Mouse (Mus musculus) MN1 (cell line): ENCODE measurements at regions not wholly inside any gene's neighbourhood (a gene's known extent, or its start where the extent isn't known, plus 50 kb on each side); places are given as distances from the start of the nearest gene placed in this dataset.
A peak's percentile ranks its signal among the peaks of the same experiment; 100 is the strongest.

Experiments used
- DNase-seq: peaks from one replicate; pipeline ENCODE4 v3.0.0-alpha.2; 2016; ENCODE audit warnings: low spot score

- DNase-seq, result no peak
Observed at GRCm38 (mm10) chr14:25011926-25012325, 447.1 kb upstream of the Zmiz1 start.

GRCm38 (mm10) chr14:25015288-25016238 lies 443.4 kb upstream of the Zmiz1 start:
- DNase-seq, result peak; percentile 84

GRCm38 (mm10) chr14:25017860-25018259 lies 441.1 kb upstream of the Zmiz1 start:
- DNase-seq, result no peak

GRCm38 (mm10) chr14:25019306-25019905 lies 439.6 kb upstream of the Zmiz1 start:
- DNase-seq, result no peak

- DNase-seq, result peak; percentile 51
Observed at GRCm38 (mm10) chr14:25022523-25023269, 436.3 kb upstream of the Zmiz1 start.

- DNase-seq, result no peak
Observed at GRCm38 (mm10) chr14:25023270-25023800, 435.6 kb upstream of the Zmiz1 start.

GRCm38 (mm10) chr14:25025074-25025473 lies 433.9 kb upstream of the Zmiz1 start:
- DNase-seq, result no peak

- DNase-seq, result no peak
Observed at GRCm38 (mm10) chr14:25027076-25027475, 431.9 kb upstream of the Zmiz1 start.

- no peak for DNase-seq
Observed at GRCm38 (mm10) chr14:25027842-25028241, 431.1 kb upstream of the Zmiz1 start.

- DNase-seq, result no peak
Observed at GRCm38 (mm10) chr14:25030881-25031280, 428.1 kb upstream of the Zmiz1 start.

- no peak for DNase-seq
Observed at GRCm38 (mm10) chr14:25031756-25032680, 427.0 kb upstream of the Zmiz1 start.

GRCm38 (mm10) chr14:25032899-25033298 lies 426.1 kb upstream of the Zmiz1 start:
- no peak for DNase-seq

GRCm38 (mm10) chr14:25042265-25042664 lies 416.7 kb upstream of the Zmiz1 start:
- no peak for DNase-seq

- no peak for DNase-seq
Observed at GRCm38 (mm10) chr14:25044106-25044505, 414.9 kb upstream of the Zmiz1 start.

GRCm38 (mm10) chr14:25044867-25045266 lies 414.1 kb upstream of the Zmiz1 start:
- no peak for DNase-seq

GRCm38 (mm10) chr14:25050674-25051251 lies 408.2 kb upstream of the Zmiz1 start:
- no peak for DNase-seq

- DNase-seq, result peak; percentile 74
Observed at GRCm38 (mm10) chr14:25052175-25052574, 406.8 kb upstream of the Zmiz1 start.

GRCm38 (mm10) chr14:25059351-25059750 lies 399.6 kb upstream of the Zmiz1 start:
- DNase-seq, result no peak

GRCm38 (mm10) chr14:25060285-25060684 lies 398.7 kb upstream of the Zmiz1 start:
- no peak for DNase-seq

GRCm38 (mm10) chr14:25063090-25063489 lies 395.9 kb upstream of the Zmiz1 start:
- DNase-seq, result no peak
